Mouse (Mus musculus) liver, embryonic 11.5 days (tissue): ENCODE data around the gene Cdt1. TPM values are rescaled to one million over a fixed set of nuclear protein-coding genes. Genes with fewer than 3 reads are reported as not detected.

Experiments
- ATAC-seq: fragments of 200-750 bp; cut with Nextera tagmentation; replicated peaks from 2 replicates; pipeline ENCODE4 v1.8.0; 2017; ENCODE audit warnings: moderate number of reproducible peaks, mild to moderate bottlenecking, moderate TSS enrichment, moderate library complexity; ENCODE audit not compliant: low FRiP score
- DNase-seq: peaks from one replicate; pipeline ENCODE4 v3.0.0-alpha.2; 2017; ENCODE audit warnings: low spot score
- H3K27ac ChIP-seq: fragments of 300-500 bp; sonication (generic); 2 replicates; pipeline ENCODE4 v1.5.1; 2014; ENCODE audit warnings: mild to moderate bottlenecking, low read depth, low read length, control low read depth
- H3K27me3 ChIP-seq: fragments of 300-500 bp; sonication (generic); replicated peaks from 2 replicates; pipeline ENCODE4 v1.6.1; 2014; ENCODE audit warnings: low read length, mixed read lengths; ENCODE audit not compliant: control insufficient read depth, insufficient read depth
- H3K36me3 ChIP-seq: fragments of 300-500 bp; sonication (generic); 2 replicates; pipeline ENCODE4 v1.6.1; 2014; ENCODE audit warnings: mild to moderate bottlenecking, low read length, moderate library complexity, mixed read lengths; ENCODE audit not compliant: control insufficient read depth, insufficient read depth
- H3K4me1 ChIP-seq: fragments of 300-500 bp; sonication (generic); replicated peaks from 2 replicates; pipeline ENCODE4 v1.6.1; 2014; ENCODE audit warnings: low read length, mixed read lengths; ENCODE audit not compliant: control insufficient read depth, insufficient read depth
- H3K4me2 ChIP-seq: fragments of 300-500 bp; sonication (generic); 2 replicates; pipeline ENCODE4 v1.6.1; 2014; ENCODE audit warnings: mild to moderate bottlenecking, control low read depth, moderate library complexity
- H3K4me3 ChIP-seq: fragments of 300-500 bp; sonication (generic); 2 replicates; pipeline ENCODE4 v1.5.1; 2014; ENCODE audit warnings: low read depth, low read length, control low read depth
- H3K9ac ChIP-seq: fragments of 300-500 bp; sonication (generic); 2 replicates; pipeline ENCODE4 v1.6.1; 2014; ENCODE audit warnings: low read depth, low read length, control low read depth
- H3K9me3 ChIP-seq: fragments of 300-500 bp; sonication (generic); 2 replicates; pipeline ENCODE4 v1.6.1; 2016; ENCODE audit warnings: low read length, inconsistent platforms, mixed read lengths; ENCODE audit not compliant: control insufficient read depth
- WGBS: fragments of 180-500 bp; shearing (Covaris S2); extraction: QIAGEN DNeasy Blood & Tissue Kit; methylation state at CpG from one replicate; pipeline ENCODE4 v1.1.7; 2014; 5-methylcytosine and 5-hydroxymethylcytosine counted together
- polyA plus RNA-seq: library from polyadenylated mRNA; unstranded; fragments of >200 nt; fragmentation: Nextera tagmentation; extraction: Ambion mirVana; gene quantifications from 2 replicates; pipeline ENCODE4 v1.2.1, GENCODE M21; 2014

Cdt1 gene
- polyA plus RNA-seq, 1 experiment from 2014 or later, result 93.2 TPM

DNA sequence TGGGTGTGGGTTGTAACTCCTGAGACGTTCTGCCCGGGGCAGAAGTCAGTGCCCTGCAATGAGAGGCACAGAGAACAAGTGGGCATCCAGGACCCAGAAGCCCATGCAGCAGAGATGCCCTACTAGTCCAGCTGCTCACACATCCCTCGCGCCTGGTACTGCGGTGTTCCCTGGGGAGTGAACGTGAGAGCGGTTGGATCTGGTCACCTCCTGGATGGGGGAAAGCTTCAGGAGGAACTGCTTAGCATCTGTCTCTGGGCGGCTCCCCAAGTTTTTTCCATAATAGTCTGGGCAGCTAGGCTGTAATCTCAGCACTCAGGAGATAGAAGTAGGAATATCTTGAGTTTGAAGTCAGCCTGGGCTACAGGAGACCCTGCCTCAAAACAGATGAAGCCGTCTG, 17.2 kb downstream of the Cdt1 start:
- 81% methylated on average over 9 of the region's 9 CpGs for WGBS
- H3K4me3 ChIP-seq, result no peak overlapping the region
- H3K36me3 ChIP-seq, result no peaks in the 10 kb centered on the region
- H3K9ac ChIP-seq, result no peak overlapping the region
- no peaks in the 10 kb centered on the region for H3K9me3 ChIP-seq
- H3K4me2 ChIP-seq, result no peak overlapping the region
- DNase-seq (no peak), ATAC-seq (no peak)
- no peak overlapping the region for H3K27ac ChIP-seq
- H3K4me1 ChIP-seq, result peaks cover 4% of the 10 kb centered on the region; the same call in 1 of the 2 replicates
- no peaks in the 10 kb centered on the region for H3K27me3 ChIP-seq

DNA sequence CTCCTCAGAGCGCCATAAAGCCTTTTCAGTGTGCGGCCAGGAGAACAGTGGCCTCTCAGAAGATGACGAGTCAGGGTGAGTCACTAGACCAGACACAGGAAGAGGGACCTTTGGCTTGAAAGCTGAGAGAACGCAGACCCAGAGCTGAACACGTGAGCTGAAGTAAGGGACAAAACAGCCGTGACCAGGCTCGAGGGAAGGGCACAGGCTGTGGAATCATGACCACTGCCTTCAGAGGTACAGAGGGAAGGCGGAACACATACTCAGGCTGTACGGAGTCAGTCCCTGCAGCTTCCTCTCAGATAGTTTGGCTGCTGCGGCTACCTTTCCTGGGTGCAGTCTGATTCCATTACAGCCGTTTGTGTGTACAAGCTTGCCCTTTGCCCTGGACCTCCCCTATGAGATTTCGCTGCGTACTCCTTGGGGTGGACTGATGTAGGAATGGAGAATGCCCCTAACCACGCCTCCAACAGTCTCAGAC, 17.6 kb downstream of the Cdt1 start:
- 44% methylated on average over 14 of the region's 14 CpGs for WGBS
- Histone ChIP-seq H3K9ac (no peak overlapping the region), H3K4me1 (peaks cover 4% of the 10 kb centered on the region; the same call in 1 of the 2 replicates), H3K27ac (peak overlapping the region; percentile 8; the same call in 1 of the 2 replicates), H3K4me2 (0 out of 2 replicates have a peak overlapping the region, but pooled peaks have one; percentile 6), H3K9me3 (no peaks in the 10 kb centered on the region), H3K36me3 (no peaks in the 10 kb centered on the region), H3K27me3 (no peaks in the 10 kb centered on the region), H3K4me3 (no peak overlapping the region)
- ATAC-seq, result no peak
- no peak for DNase-seq

DNA sequence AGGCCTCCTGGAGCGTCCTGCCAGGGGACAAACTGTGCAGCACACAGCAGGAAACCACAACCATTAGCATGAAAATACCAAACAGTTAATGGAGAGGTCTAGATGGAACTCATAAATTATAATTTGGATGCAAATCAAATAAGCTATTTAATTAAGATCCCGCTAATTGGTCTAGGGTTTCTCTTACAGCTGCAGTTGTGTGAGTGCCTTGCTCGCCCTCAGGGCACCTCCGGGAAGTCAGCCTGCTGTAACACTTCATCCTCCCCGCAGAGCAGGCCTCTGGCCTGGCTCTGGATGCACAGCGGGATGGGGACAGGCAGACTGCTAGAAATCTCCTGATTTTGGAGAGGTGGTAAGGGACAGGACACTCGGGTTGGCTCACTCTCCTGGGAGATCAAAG, 18.4 kb downstream of the Cdt1 start:
- Histone ChIP-seq H3K4me2 (no peak overlapping the region), H3K27ac (no peak overlapping the region; the same call in 1 of the 2 replicates), H3K27me3 (no peaks in the 10 kb centered on the region), H3K9me3 (no peaks in the 10 kb centered on the region), H3K4me1 (peaks cover 4% of the 10 kb centered on the region; the same call in 1 of the 2 replicates), H3K4me3 (no peak overlapping the region), H3K36me3 (no peaks in the 10 kb centered on the region), H3K9ac (no peak overlapping the region)
- WGBS, result 73% methylated on average over 7 of the region's 7 CpGs
- DNase-seq (no peak), ATAC-seq (no peak)

DNA sequence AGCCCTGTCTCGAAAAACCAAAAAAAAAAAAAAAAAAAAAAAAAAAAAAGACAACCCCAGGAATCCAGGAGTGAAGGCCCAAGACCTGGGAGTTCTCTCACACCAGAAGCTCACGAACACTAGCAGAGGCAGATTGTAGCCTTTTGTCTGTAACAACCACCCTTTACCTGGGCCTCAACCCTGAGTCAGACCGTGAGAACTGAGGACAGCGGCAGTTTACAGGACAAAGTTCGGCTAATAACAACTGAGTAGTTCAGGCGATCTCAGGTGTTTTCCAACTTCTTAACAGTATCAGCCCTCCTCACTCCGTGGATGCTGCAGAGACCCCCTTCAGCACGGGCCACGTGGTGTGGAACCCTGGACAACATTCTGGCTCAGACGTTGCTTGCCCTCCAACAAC, 18.9 kb downstream of the Cdt1 start:
- H3K4me3 ChIP-seq, result no peak overlapping the region
- H3K4me1 ChIP-seq, result peaks cover 4% of the 10 kb centered on the region; the same call in 1 of the 2 replicates
- H3K4me2 ChIP-seq, result no peak overlapping the region
- no peak overlapping the region for H3K27ac ChIP-seq
- no peaks in the 10 kb centered on the region for H3K9me3 ChIP-seq
- H3K9ac ChIP-seq, result no peak overlapping the region
- H3K36me3 ChIP-seq, result no peaks in the 10 kb centered on the region
- 78% methylated on average over 10 of the region's 10 CpGs for WGBS
- DNase-seq, result no peak
- no peak for ATAC-seq
- H3K27me3 ChIP-seq, result no peaks in the 10 kb centered on the region

DNA sequence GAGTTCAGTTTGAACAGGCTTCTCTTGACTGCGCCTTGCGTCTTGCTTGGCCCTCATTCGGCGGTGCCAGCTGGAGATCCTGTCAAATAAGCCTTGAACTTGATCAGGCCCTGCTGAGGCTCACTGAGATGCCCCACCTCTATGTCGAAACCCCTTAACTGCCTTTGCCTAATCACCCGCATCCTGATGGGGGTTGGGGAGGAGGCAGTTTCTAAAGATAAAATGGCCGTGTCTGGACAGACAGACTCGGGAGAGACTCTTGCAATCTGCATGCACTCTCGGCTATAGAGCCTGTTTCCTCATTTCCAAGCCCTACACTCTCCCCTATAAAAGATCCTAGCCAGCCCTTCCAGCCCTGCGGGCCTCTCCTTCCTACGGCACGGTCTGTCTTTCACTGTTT, 25.4 kb downstream of the Cdt1 start:
- 43% methylated on average over 12 of the region's 12 CpGs for WGBS
- DNase-seq (no peak), ATAC-seq (peak; percentile 51; the same call in 1 of the 2 replicates)
- Histone ChIP-seq H3K27ac (peak overlapping the region; percentile 16; the same call in 1 of the 2 replicates), H3K9ac (no peak overlapping the region), H3K9me3 (no peaks in the 10 kb centered on the region), H3K36me3 (no peaks in the 10 kb centered on the region), H3K4me2 (0 out of 2 replicates have a peak overlapping the region, but pooled peaks have one; percentile 22), H3K4me1 (peaks cover 15% of the 10 kb centered on the region), H3K27me3 (no peaks in the 10 kb centered on the region), H3K4me3 (no peak overlapping the region)

DNA sequence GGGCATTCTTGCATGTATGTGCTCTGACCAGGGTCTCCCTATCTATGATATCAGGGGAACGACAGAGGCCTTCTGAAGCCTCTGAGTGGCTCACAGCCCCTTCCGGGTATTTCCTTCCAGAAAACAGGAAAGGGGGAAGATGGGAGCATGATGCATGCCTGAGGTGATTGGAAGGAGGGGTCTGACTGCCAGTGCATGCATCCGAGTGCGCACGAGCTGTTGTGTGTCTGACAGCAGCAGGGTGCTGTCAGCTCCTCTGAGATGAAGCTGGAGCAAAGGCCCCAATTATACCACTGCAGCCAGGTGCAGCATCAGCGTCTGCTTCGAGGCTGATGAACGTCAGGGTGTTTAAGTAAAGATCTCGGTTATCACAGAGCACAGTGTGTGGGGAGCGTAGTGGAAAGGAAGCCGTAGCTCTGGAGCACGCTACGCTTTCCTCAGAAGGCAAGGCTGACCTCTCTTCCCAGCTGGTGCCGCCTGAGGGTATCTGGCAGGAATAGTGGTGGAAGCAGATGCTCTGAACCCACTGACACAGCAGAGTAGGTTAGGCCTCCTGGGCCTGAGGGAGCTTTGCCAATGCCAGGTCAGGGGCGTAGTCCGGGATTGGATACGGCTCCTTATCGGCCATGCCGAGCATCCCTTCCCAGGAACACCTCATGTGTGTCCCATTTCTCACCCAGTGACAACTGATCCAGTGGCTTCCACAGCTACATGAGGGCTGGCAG, 26.1 kb downstream of the Cdt1 start:
- Histone ChIP-seq H3K4me1 (peaks cover 15% of the 10 kb centered on the region), H3K4me2 (0 out of 2 replicates have a peak overlapping the region, but pooled peaks have one; percentile 22), H3K9me3 (no peaks in the 10 kb centered on the region), H3K27me3 (no peaks in the 10 kb centered on the region), H3K4me3 (no peak overlapping the region), H3K27ac (peak overlapping the region; percentile 16; the same call in 1 of the 2 replicates), H3K36me3 (no peaks in the 10 kb centered on the region), H3K9ac (no peak overlapping the region)
- ATAC-seq (no peak), DNase-seq (no peak)
- WGBS, result 70% methylated on average over 19 of the region's 19 CpGs

DNA sequence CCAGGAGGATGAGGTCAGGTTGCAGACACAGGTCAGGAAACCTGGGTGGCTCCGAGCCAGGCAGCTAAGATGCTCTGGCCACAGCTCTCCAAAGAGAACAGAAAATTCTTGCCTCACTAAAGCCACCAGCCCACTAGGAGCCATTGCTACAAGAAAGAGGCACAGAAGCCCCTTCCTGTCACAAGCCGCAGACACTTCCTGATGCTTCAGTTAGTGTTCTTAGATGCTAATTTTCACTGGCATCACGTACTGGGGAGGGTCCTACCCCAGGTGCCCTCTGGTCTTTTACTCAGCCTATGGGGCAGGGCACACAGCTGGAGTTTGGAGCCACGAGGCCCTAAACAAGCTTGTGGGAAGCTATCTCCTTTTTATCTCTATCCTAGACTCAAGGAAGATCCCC, 28.2 kb downstream of the Cdt1 start:
- Histone ChIP-seq H3K27me3 (no peaks in the 10 kb centered on the region), H3K9me3 (no peaks in the 10 kb centered on the region), H3K4me2 (no peak overlapping the region), H3K4me1 (peaks cover 15% of the 10 kb centered on the region), H3K4me3 (no peak overlapping the region), H3K36me3 (no peaks in the 10 kb centered on the region), H3K27ac (no peak overlapping the region), H3K9ac (no peak overlapping the region)
- ATAC-seq (no peak), DNase-seq (no peak)
- WGBS, result 50% methylated on average over 4 of the region's 4 CpGs

DNA sequence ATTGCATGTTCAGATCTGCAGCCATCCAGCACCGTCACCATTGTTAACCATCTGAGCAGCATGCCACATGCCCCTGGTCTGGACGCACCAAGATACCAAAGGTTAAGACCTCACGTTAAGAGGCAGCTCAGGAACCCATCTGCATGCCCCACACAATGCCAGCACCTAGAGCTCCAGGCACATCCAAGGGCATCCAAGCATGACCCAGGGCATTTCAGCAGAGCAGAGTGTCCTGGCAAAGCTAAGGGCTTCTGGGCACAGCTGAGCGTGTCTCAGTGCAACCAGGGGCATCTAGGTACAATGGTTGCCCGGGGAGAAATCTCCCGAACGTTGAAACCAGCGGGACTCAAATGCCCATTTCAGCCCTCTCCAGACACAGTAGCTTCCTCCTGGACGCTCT, 32.9 kb downstream of the Cdt1 start:
- DNase-seq (no peak), ATAC-seq (no peak)
- H3K4me3 ChIP-seq, result no peak overlapping the region
- H3K9me3 ChIP-seq, result no peaks in the 10 kb centered on the region
- WGBS, result 92% methylated on average over 9 of the region's 9 CpGs
- no peak overlapping the region for H3K9ac ChIP-seq
- no peaks in the 10 kb centered on the region for H3K4me1 ChIP-seq
- H3K36me3 ChIP-seq, result no peaks in the 10 kb centered on the region
- no peaks in the 10 kb centered on the region for H3K27me3 ChIP-seq
- H3K4me2 ChIP-seq, result no peak overlapping the region
- H3K27ac ChIP-seq, result no peak overlapping the region

DNA sequence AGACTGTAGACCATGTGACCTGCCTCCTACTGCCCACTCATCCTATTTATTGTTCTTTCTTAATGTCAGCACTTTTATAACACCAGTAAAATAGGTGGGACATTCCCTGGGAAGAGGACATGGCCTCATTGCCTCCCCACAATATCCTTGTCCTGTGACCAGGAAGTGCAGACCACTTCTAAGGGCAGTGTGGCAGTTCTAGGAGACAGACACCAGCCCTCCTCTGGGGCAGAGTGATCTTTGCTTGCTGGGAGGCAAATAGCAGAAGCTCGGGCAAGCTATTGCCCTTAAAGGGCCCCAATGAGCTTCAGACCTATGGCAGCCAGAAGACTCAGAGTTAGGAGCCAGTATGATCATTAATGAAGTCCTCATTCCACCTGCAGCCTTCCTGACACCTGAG, 36.8 kb downstream of the Cdt1 start:
- no peak overlapping the region for H3K9ac ChIP-seq
- H3K9me3 ChIP-seq, result no peaks in the 10 kb centered on the region
- no peak overlapping the region for H3K27ac ChIP-seq
- DNase-seq, result no peak
- H3K4me3 ChIP-seq, result no peak overlapping the region
- H3K4me1 ChIP-seq, result no peaks in the 10 kb centered on the region
- no peak overlapping the region for H3K4me2 ChIP-seq
- H3K36me3 ChIP-seq, result no peaks in the 10 kb centered on the region
- WGBS, result 57% methylated on average over 1 of the region's 1 CpGs
- ATAC-seq, result no peak
- no peaks in the 10 kb centered on the region for H3K27me3 ChIP-seq
